Mouse (Mus musculus): ENCODE measurements around the gene Tmem9. TPM values are rescaled to one million over a fixed set of nuclear protein-coding genes. Genes with fewer than 3 reads are reported as not detected.
A peak's percentile ranks its signal among the peaks of the same experiment; 100 is the strongest.

The Tmem9 gene
- total and polyA plus RNA-seq, 2 experiments from 2014 or later: 46.0 to 51.2 TPM

DNA sequence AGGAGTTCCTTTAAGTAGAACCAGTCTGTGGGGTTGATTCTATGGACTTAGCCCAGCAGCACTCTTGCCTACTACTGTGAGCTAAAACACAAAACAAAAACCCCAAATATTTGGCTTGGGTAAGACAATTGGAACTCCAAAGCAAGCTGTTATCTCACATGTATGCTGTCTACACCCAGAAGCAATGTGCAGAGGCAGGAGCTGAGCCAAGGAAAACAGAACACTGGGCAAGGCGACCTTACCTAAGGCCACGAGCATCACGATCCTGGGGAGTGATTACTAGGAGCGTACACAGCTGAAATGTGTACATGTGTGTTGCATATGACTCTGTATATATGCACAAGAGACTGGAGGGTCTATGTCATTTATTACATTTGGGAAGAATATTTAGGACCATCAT is 5.6 kb downstream of the Tmem9 start:
- Histone ChIP-seq H3K36me3 (replicated peaks; ENCODE audit: control insufficient read depth, insufficient read depth, low read length) (no peaks in the 10 kb centered on the region), H3K9me3 (replicated peaks; ENCODE audit: control insufficient read depth, low read length) (peaks cover 4% of the 10 kb centered on the region), H3K4me3 (ENCODE audit: low read depth, low read length) (no peak overlapping the region), H3K27me3 (ENCODE audit: control insufficient read depth, insufficient read depth, low read length) (no peaks in the 10 kb centered on the region), H3K27ac (ENCODE audit: low read depth) (no peak overlapping the region), H3K9ac (replicated peaks; ENCODE audit: low read depth, low read length) (no peak overlapping the region), H3K4me1 (ENCODE audit: control insufficient read depth, insufficient read depth) (0 out of 2 replicates have a peak, but pooled peaks cover 3% of the 10 kb centered on the region), H3K4me2 (ENCODE audit: low read depth, low read length) (no peak overlapping the region)
- TF ChIP-seq CTCF (IDR thresholded peaks at IDR 0.05; ENCODE audit: low read depth): no peak
- TF ChIP-seq EP300 (IDR thresholded peaks at IDR 0.05; ENCODE audit: low read depth): no peak
- DNase-seq (ENCODE audit: low spot score) (no peak), ATAC-seq (ENCODE audit: insufficient read depth, low read depth) (no peak)
- WGBS: 44% methylated on average over 4 of the region's 4 CpGs

DNA sequence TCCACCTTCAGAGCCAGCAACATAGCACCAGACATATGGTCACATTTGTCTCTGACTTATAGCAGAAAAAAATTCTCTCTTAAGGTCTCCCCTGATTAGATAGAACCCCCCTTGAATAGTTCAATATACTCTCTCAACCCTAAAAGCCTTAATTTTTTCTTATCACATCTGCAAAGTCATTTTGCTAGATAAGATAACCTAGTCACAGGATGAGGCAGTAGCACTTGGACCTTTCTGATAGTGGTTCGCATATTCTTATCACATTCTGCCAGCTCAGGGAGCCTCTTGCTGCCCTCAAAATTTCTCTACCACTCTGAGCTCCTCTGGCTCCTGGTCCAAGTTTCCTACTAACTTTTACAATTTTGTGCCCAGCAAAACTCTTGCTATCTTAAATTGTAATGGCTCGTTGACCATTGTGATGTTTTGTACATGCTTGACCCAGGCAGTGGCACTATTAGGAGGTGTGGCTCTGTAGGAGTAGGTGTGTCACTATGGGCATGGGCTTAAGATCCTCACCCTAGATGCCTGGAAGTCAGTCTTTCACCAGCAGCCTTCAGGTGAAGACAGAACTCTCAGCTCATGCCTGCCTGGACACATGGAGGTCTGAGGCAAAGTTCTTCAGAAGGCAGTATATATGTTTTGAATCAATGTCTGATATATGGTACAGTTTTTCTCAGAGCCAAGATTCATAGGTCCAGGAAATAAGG is 7.0 kb downstream of the Tmem9 start:
- no peaks in the 10 kb centered on the region for H3K36me3 ChIP-seq (replicated peaks; ENCODE audit: control insufficient read depth, insufficient read depth, low read length)
- DNase-seq (ENCODE audit: low spot score): no peak
- no peaks in the 10 kb centered on the region for H3K27me3 ChIP-seq (ENCODE audit: control insufficient read depth, insufficient read depth, low read length)
- H3K4me2 ChIP-seq (ENCODE audit: low read depth, low read length): no peak overlapping the region
- H3K9me3 ChIP-seq (replicated peaks; ENCODE audit: control insufficient read depth, low read length): peaks cover 4% of the 10 kb centered on the region
- no peak for TF ChIP-seq EP300 (IDR thresholded peaks at IDR 0.05; ENCODE audit: low read depth)
- no peak for TF ChIP-seq CTCF (IDR thresholded peaks at IDR 0.05; ENCODE audit: low read depth)
- H3K4me3 ChIP-seq (ENCODE audit: low read depth, low read length): no peak overlapping the region
- 43% methylated on average over 2 of the region's 2 CpGs for WGBS
- H3K4me1 ChIP-seq (ENCODE audit: control insufficient read depth, insufficient read depth): 0 out of 2 replicates have a peak, but pooled peaks cover 12% of the 10 kb centered on the region
- ATAC-seq (ENCODE audit: insufficient read depth, low read depth): no peak
- no peak overlapping the region for H3K27ac ChIP-seq (ENCODE audit: low read depth)
- H3K9ac ChIP-seq (replicated peaks; ENCODE audit: low read depth, low read length): no peak overlapping the region

DNA sequence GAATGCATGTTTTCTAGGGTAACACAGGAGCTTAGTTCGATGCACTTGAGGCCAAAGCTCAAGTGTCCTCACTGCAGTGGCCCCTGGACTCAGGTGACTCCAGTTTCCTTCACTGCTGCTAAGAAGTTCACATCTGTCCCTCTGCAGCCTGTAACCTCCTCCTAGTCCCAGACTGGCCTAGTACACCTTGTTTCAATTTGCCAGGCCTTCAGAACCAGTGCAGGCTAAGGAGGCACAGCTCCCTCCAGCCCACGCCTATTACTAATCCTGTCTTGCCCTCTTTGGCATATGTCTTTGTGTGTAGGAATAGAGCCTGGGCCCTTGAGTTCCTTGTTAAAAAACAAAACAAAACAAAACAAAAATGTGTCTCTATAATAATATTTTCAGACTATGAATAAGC is 9.4 kb downstream of the Tmem9 start:
- H3K4me3 ChIP-seq (ENCODE audit: low read depth, low read length): peak overlapping the region; percentile 97
- H3K36me3 ChIP-seq (replicated peaks; ENCODE audit: control insufficient read depth, insufficient read depth, low read length): 0 out of 2 replicates have a peak, but pooled peaks cover 7% of the 10 kb centered on the region
- H3K9me3 ChIP-seq (replicated peaks; ENCODE audit: control insufficient read depth, low read length): no peaks in the 10 kb centered on the region
- 73% methylated on average over 2 of the region's 2 CpGs for WGBS
- no peak for TF ChIP-seq CTCF (IDR thresholded peaks at IDR 0.05; ENCODE audit: low read depth)
- no peak for TF ChIP-seq EP300 (IDR thresholded peaks at IDR 0.05; ENCODE audit: low read depth)
- 0 out of 2 replicates have a peak, but pooled peaks cover 12% of the 10 kb centered on the region for H3K4me1 ChIP-seq (ENCODE audit: control insufficient read depth, insufficient read depth)
- peak overlapping the region; percentile 96 for H3K4me2 ChIP-seq (ENCODE audit: low read depth, low read length)
- no peak overlapping the region; the same call in 1 of the 2 replicates for H3K9ac ChIP-seq (replicated peaks; ENCODE audit: low read depth, low read length)
- ATAC-seq (ENCODE audit: insufficient read depth, low read depth) (no peak), DNase-seq (ENCODE audit: low spot score) (no peak)
- no peak overlapping the region for H3K27ac ChIP-seq (ENCODE audit: low read depth)
- H3K27me3 ChIP-seq (ENCODE audit: control insufficient read depth, insufficient read depth, low read length): no peaks in the 10 kb centered on the region

DNA sequence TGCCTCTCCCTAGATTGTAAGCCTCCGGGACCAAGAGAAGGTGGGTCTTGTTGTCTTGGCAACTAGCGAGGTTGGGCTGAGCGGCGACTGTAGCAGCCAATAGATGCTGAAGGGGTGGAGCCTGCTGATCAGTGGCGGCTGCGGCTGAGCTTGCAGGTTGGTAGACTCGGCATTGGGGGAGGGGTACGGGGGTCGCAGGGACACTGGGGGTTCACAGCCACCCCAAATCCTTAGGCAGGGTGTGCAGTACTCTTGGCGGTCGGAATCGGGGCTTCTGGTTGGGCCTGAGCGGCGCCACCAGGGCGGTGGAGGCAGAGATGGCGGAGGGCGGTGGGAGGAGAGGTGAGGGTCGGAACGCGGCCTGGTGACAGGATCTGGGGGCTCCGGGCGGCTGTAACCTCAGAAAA is 10.0 kb downstream of the Tmem9 start:
- peaks cover 7% of the 10 kb centered on the region; the same call in 1 of the 2 replicates for H3K36me3 ChIP-seq (replicated peaks; ENCODE audit: control insufficient read depth, insufficient read depth, low read length)
- H3K27ac ChIP-seq (ENCODE audit: low read depth): peak overlapping the region; percentile 23; the same call in 1 of the 2 replicates
- 0 out of 2 replicates have a peak, but pooled peaks cover 12% of the 10 kb centered on the region for H3K4me1 ChIP-seq (ENCODE audit: control insufficient read depth, insufficient read depth)
- H3K9me3 ChIP-seq (replicated peaks; ENCODE audit: control insufficient read depth, low read length): no peaks in the 10 kb centered on the region
- peak overlapping the region; percentile 96 for H3K4me2 ChIP-seq (ENCODE audit: low read depth, low read length)
- peak overlapping the region; percentile 87 for H3K9ac ChIP-seq (replicated peaks; ENCODE audit: low read depth, low read length)
- under 1% methylated on average over 22 of the region's 22 CpGs for WGBS
- H3K27me3 ChIP-seq (ENCODE audit: control insufficient read depth, insufficient read depth, low read length): no peaks in the 10 kb centered on the region
- DNase-seq (ENCODE audit: low spot score) (peak; percentile 95), ATAC-seq (ENCODE audit: insufficient read depth, low read depth) (peak; percentile 99)
- TF ChIP-seq EP300 (IDR thresholded peaks at IDR 0.05; ENCODE audit: low read depth): no peak
- TF ChIP-seq CTCF (IDR thresholded peaks at IDR 0.05; ENCODE audit: low read depth): no peak
- H3K4me3 ChIP-seq (ENCODE audit: low read depth, low read length): peak overlapping the region; percentile 97

DNA sequence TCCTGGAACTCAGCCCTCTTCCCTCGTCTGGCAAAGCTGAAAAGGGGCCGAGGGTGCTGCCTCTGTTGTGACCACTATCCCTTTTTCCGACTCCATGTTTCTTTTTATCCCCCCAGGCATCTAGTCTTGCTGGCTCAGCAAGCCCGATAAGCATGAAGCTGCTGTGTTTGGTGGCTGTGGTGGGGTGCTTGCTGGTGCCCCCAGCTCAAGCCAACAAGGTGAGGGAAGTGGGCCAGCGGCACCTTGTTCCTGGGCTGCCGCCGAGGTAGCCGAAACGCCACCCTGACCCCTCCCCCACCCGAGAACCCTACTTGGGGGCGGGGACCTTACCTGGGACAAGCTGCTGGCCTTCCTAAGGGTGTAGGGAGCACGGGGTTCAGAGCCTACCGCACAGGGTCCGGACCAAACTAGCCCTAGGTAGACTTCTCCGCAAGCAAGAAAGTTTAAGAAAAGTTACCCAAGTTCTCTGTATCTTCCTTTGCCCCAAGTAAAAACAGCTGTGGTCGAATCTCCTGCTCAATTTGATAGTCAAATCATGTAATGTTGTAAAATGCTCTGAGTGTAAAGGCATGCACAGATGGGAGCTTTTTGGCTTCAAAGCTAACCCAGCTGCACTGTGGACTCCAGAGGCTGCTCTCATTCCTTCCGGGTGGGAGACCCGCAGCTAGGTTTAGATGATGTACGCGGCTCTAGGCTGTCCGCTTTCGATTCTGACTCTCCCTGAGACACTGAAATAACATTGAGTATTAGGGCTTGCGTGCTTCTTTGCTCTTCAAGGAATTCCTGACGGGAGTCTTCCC is 10.6 kb downstream of the Tmem9 start:
- WGBS: 6% methylated on average over 24 of the region's 24 CpGs

More for the DNA sequence above, 10.6 kb downstream of the Tmem9 start:
- ATAC-seq (ENCODE audit: insufficient read depth, low read depth) (peak; percentile 27), DNase-seq (ENCODE audit: low spot score) (no peak)
- Histone ChIP-seq H3K4me3 (ENCODE audit: low read depth, low read length) (peak overlapping the region; percentile 97), H3K4me2 (ENCODE audit: low read depth, low read length) (peak overlapping the region; percentile 96), H3K4me1 (ENCODE audit: control insufficient read depth, insufficient read depth) (0 out of 2 replicates have a peak, but pooled peaks cover 12% of the 10 kb centered on the region), H3K27me3 (ENCODE audit: control insufficient read depth, insufficient read depth, low read length) (no peaks in the 10 kb centered on the region), H3K9ac (replicated peaks; ENCODE audit: low read depth, low read length) (peak overlapping the region; percentile 87), H3K36me3 (replicated peaks; ENCODE audit: control insufficient read depth, insufficient read depth, low read length) (peaks cover 9% of the 10 kb centered on the region; the same call in 1 of the 2 replicates), H3K27ac (ENCODE audit: low read depth) (peak overlapping the region; percentile 23; the same call in 1 of the 2 replicates), H3K9me3 (replicated peaks; ENCODE audit: control insufficient read depth, low read length) (no peaks in the 10 kb centered on the region)
- no peak for TF ChIP-seq EP300 (IDR thresholded peaks at IDR 0.05; ENCODE audit: low read depth)
- no peak for TF ChIP-seq CTCF (IDR thresholded peaks at IDR 0.05; ENCODE audit: low read depth)
